Mouse (Mus musculus): ENCODE measurements at regions not wholly inside any gene's neighbourhood (a gene's known extent, or its start where the extent isn't known, plus 50 kb on each side); places are given as distances from the start of the nearest gene placed in this dataset.

GRCm38 (mm10) chr1:24832246-24832645, 153.8 kb downstream of the Lmbrd1 start:
- DNase-seq (ENCODE audit: low spot score in 2 of 2), result no peak

- no peak for DNase-seq (ENCODE audit: low spot score in 2 of 2)
Measured at GRCm38 (mm10) chr1:24866877-24867276, 188.4 kb downstream of the Lmbrd1 start.

- DNase-seq (ENCODE audit: low spot score in 2 of 2), result peak in 1 of 2 experiments; percentile 51
Measured at GRCm38 (mm10) chr1:24869772-24870171, 191.3 kb downstream of the Lmbrd1 start.

- DNase-seq (ENCODE audit: low spot score in 2 of 2), result no peak
Measured at GRCm38 (mm10) chr1:24870685-24871417, 192.4 kb downstream of the Lmbrd1 start.

- DNase-seq (ENCODE audit: low spot score in 2 of 2), result no peak
Measured at GRCm38 (mm10) chr1:24877014-24877413, 198.6 kb downstream of the Lmbrd1 start.

- no peak for DNase-seq (ENCODE audit: low spot score in 2 of 2)
Measured at GRCm38 (mm10) chr1:24883638-24884037, 205.2 kb downstream of the Lmbrd1 start.

GRCm38 (mm10) chr1:24901278-24901677, 222.8 kb downstream of the Lmbrd1 start:
- DNase-seq (ENCODE audit: low spot score in 2 of 2), result peak; percentile 13 to 80

GRCm38 (mm10) chr1:24938303-24939263, 260.2 kb downstream of the Lmbrd1 start:
- peak in 1 of 2 experiments; percentile 3 for DNase-seq (ENCODE audit: low spot score in 2 of 2)

GRCm38 (mm10) chr1:24942757-24943296, 264.4 kb downstream of the Lmbrd1 start:
- DNase-seq (ENCODE audit: low spot score in 2 of 2), result no peak

GRCm38 (mm10) chr1:24943451-24943850, 265.0 kb downstream of the Lmbrd1 start:
- DNase-seq (ENCODE audit: low spot score in 2 of 2), result no peak

- DNase-seq (ENCODE audit: low spot score in 2 of 2), result no peak
Measured at GRCm38 (mm10) chr1:24972681-24973080, 294.3 kb downstream of the Lmbrd1 start.

GRCm38 (mm10) chr1:25008456-25009169, 330.2 kb downstream of the Lmbrd1 start:
- DNase-seq (ENCODE audit: low spot score in 2 of 2), result peak in 1 of 2 experiments; percentile 5

- no peak for DNase-seq (ENCODE audit: low spot score in 2 of 2)
Measured at GRCm38 (mm10) chr1:25012754-25013153, 334.3 kb downstream of the Lmbrd1 start.
